Mouse (Mus musculus): ENCODE data around the gene Pla2g12a. TPM values are rescaled to one million over a fixed set of nuclear protein-coding genes. Genes with fewer than 3 reads are reported as not detected.

Gene Pla2g12a
- total RNA-seq (2021), result 10 to 100 TPM; 22.4 to 22.7 TPM

- peak; percentile 89 to 90 for DNase-seq (ENCODE audit: extremely low spot score in 1 of 2, low spot score in 1 of 2)
Measured at GRCm38 (mm10) chr3:129878405-129879021, at the start of gene Pla2g12a. Gene Pla2g12a (plus strand): TSS chr3:129878606.

- DNase-seq (ENCODE audit: extremely low spot score in 1 of 2, low spot score in 1 of 2), result peak in 1 of 2 experiments; percentile 7
Measured at GRCm38 (mm10) chr3:129830626-129831025, 47.8 kb upstream of the Pla2g12a start.

- peak; percentile 91 to 92 for DNase-seq (ENCODE audit: extremely low spot score in 1 of 2, low spot score in 1 of 2)
Measured at GRCm38 (mm10) chr3:129831035-129831568, 47.3 kb upstream of the Pla2g12a start, which contains the start of gene Gar1. Gene Gar1 (minus strand): TSS chr3:129831396.

- no peak for DNase-seq (ENCODE audit: extremely low spot score in 1 of 2, low spot score in 1 of 2)
Measured at GRCm38 (mm10) chr3:129835388-129835934, 42.9 kb upstream of the Pla2g12a start, which contains the start of gene Cfi. Gene Cfi (plus strand): TSS chr3:129835884.

- DNase-seq (ENCODE audit: extremely low spot score in 1 of 2, low spot score in 1 of 2), result no peak
Measured at GRCm38 (mm10) chr3:129836051-129836697, 42.2 kb upstream of the Pla2g12a start.

- no peak for DNase-seq (ENCODE audit: extremely low spot score in 1 of 2, low spot score in 1 of 2)
Measured at GRCm38 (mm10) chr3:129836965-129837364, 41.4 kb upstream of the Pla2g12a start.

GRCm38 (mm10) chr3:129838017-129838416, 40.4 kb upstream of the Pla2g12a start:
- no peak for DNase-seq (ENCODE audit: extremely low spot score in 1 of 2, low spot score in 1 of 2)

GRCm38 (mm10) chr3:129845868-129846267, 32.5 kb upstream of the Pla2g12a start:
- no peak for DNase-seq (ENCODE audit: extremely low spot score in 1 of 2, low spot score in 1 of 2)

GRCm38 (mm10) chr3:129846846-129847245, 31.6 kb upstream of the Pla2g12a start:
- no peak for DNase-seq (ENCODE audit: extremely low spot score in 1 of 2, low spot score in 1 of 2)

GRCm38 (mm10) chr3:129862592-129862991, 15.8 kb upstream of the Pla2g12a start:
- no peak for DNase-seq (ENCODE audit: extremely low spot score in 1 of 2, low spot score in 1 of 2)

- peak in 1 of 2 experiments; percentile 53 for DNase-seq (ENCODE audit: extremely low spot score in 1 of 2, low spot score in 1 of 2)
Measured at GRCm38 (mm10) chr3:129863698-129864097, 14.7 kb upstream of the Pla2g12a start.

- DNase-seq (ENCODE audit: extremely low spot score in 1 of 2, low spot score in 1 of 2), result no peak
Measured at GRCm38 (mm10) chr3:129877327-129877726, 1.1 kb upstream of the Pla2g12a start.

- DNase-seq (ENCODE audit: extremely low spot score in 1 of 2, low spot score in 1 of 2), result peak in 1 of 2 experiments; percentile 6
Measured at GRCm38 (mm10) chr3:129879131-129879757, 838 bp downstream of the Pla2g12a start.

- DNase-seq (ENCODE audit: extremely low spot score in 1 of 2, low spot score in 1 of 2), result no peak
Measured at GRCm38 (mm10) chr3:129879913-129880312, 1.5 kb downstream of the Pla2g12a start.

- DNase-seq (ENCODE audit: extremely low spot score in 1 of 2, low spot score in 1 of 2), result no peak
Measured at GRCm38 (mm10) chr3:129880925-129881593, 2.7 kb downstream of the Pla2g12a start.

- DNase-seq (ENCODE audit: extremely low spot score in 1 of 2, low spot score in 1 of 2), result no peak
Measured at GRCm38 (mm10) chr3:129885577-129885976, 7.2 kb downstream of the Pla2g12a start.

GRCm38 (mm10) chr3:129886430-129886829, 8.0 kb downstream of the Pla2g12a start:
- DNase-seq (ENCODE audit: extremely low spot score in 1 of 2, low spot score in 1 of 2), result no peak

GRCm38 (mm10) chr3:129887779-129888517, 9.5 kb downstream of the Pla2g12a start:
- DNase-seq (ENCODE audit: extremely low spot score in 1 of 2, low spot score in 1 of 2), result no peak

- DNase-seq (ENCODE audit: extremely low spot score in 1 of 2, low spot score in 1 of 2), result no peak
Measured at GRCm38 (mm10) chr3:129892003-129892402, 13.6 kb downstream of the Pla2g12a start.

GRCm38 (mm10) chr3:129893143-129893542, 14.7 kb downstream of the Pla2g12a start:
- DNase-seq (ENCODE audit: extremely low spot score in 1 of 2, low spot score in 1 of 2), result no peak
